Mouse (Mus musculus): ENCODE measurements at regions not wholly inside any gene's neighbourhood (a gene's known extent, or its start where the extent isn't known, plus 50 kb on each side); places are given as distances from the start of the nearest gene placed in this dataset.

DNA sequence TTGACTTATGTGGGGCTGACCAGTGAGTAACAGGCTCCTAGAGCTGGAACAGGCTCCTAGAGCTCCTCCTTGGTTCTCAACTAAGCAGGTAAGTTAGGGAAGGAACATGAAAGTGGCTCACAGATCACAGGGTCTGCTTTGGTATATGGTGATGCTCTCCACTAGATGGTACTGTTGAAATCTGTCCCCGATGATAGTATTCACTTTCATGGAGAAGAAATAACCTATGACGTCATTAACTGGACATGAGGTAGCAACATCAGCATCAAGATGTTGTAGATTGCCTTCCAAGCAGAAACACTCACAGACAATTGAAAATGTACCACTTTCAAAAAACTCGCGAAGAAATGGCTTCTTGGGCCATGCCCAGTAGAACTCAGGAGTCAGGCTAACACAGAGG lies 195.3 kb upstream of the Atp5g3 start:
- in situ Hi-C loops (cut with MboI, MseI), result no loop called here

DNA sequence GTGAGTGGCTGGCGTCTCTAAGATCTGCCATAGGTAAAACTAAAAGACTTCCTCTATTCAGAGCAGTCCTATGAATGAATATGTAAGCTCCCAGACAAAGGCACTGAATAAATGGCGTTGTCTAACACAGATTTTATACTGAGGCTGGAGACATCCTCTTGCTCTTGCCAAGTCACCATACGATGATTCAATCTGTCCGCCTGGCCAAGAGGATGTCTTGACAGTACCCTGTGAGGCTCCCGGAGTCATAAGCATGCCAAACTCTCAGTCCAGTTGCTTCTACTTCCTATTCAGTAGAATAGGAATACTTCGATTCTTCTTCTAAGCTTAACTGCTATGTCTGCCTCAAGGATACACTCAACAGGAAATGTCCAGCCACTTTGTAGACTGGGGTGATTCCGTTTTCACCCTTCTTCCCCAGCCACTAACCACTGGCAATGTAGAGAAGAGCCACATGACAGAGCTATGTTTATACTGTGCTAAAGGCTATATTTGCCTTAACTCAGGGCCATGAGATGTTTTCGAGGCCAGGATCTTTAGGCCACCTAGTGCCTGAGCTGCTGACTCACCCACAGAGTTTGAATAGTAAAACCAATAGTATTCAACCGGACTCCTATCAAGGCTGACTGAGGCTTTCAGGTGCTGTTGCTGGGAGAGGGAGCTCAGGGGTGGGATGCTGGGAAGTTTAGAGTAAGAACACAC lies 188.7 kb upstream of the Atp5g3 start:
- in situ Hi-C loops (cut with MboI, MseI), result no loop called here

DNA sequence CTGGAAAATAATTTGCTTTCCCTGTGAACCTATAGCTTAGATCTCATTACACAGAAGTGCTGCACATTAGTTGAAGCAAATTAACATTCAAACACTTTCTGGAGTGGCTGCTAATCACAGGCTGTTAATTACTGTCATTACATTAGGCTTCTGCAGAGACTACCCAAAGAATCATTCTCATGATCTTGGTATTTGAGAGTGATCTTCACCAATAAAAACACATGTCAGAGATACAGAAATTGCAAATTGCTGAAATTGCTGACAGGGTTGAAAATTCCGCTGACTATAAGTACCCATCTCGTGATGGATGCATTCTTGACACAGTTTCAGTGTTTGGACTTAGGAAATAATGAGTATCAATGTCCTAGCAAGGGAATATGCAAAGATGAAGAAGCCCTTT lies 185.7 kb upstream of the Atp5g3 start:
- in situ Hi-C loops (cut with MboI, MseI), result no loop called here

DNA sequence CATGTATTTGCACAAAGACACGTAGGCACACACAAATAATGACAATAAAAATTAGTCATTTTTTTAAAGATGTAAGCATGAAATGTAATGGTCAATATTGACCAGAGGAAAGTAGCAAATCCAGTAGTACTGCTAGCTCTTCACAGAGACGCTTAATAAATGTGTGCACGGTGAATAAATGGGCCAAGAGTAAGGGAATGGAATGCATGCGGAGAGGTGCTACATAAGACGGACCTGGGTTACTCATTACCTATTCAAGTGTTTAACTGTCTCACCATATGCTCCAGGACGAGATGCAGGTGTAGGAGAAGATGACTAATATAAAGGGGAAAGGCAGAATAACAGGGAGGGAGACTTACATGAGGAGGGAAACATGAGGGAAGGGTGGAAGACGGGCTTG lies 182.4 kb upstream of the Atp5g3 start:
- in situ Hi-C loops (cut with MboI, MseI), result no loop called here

DNA sequence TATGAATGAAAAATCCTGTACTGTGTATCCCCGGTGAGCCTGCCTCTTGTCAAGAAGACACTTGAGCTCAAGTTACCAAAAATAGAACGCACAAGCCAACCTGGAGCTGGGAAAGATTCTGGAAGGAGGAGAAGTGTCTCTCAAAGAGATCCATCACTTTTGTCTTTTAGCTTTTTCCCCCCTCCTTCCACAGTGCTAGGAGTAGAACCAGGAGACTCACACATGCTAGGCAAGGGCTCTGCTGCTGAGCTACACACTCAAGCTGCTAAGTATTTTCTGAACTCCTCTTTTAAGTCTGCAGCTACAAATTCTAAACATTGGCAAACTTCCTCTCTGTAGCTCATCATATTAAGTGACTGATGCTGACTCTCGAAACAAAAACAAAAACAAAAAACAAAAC lies 176.2 kb upstream of the Atp5g3 start:
- in situ Hi-C loops (cut with MboI, MseI), result no loop called here

DNA sequence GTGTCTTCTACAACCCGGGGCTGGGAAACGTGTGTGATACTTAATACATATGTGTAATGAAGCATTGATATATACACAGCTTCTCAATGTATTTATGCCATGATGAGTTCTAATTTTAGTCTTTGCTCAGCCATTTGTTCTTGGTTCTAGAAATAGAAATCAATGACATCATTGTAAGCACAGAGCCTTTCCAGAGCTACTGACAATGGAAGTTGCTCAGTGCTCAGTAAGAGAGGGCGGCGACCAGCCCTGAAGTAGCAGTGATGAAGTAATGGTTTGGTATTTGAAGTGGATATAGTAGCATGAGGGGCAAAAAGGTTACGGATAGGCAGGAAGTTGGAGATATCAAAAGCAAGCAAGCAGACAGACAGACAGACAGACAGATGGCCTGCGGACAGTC lies 173.8 kb upstream of the Atp5g3 start:
- in situ Hi-C loops (cut with MboI, MseI), result no loop called here

DNA sequence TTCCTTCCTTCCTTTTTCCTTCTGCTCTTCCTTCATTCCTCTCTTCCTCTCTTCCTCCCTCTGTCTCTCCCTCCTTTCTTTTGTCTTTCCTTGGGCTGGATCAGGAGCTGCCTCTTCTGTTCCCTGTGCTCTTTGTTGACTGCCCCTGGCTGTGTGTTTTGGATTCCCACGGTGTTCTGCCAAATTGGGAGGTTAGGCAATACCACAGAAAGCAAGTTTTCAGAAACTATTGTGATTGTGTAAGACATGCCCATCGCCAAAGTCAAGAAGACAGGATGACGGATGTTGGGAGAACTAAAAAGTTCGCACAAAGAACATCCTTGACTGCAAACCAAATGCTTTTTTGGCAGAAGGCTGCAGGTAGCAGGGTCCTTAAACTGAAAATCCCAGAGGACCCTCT lies 165.6 kb upstream of the Atp5g3 start:
- in situ Hi-C loops (cut with MboI, MseI), result no loop called here

DNA sequence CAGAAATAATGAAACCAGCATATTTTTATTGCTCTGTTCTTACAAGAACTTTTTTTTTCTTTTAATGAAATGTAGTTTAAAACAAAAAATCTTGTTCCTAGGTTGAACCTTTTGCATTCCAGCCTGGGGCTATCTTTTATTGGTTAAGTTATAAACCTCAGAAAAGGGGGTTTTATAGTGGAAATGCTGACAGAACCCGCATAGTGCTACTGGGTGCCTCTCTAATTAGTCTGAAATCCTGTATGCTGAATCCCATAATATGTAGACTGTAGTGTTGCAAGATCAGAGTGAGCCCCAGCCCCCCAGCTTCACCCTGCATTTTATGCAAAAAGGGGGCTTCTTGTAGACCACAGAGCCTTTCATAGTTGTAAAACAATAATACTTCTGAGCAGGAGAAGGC lies 164.4 kb upstream of the Atp5g3 start:
- in situ Hi-C loops (cut with MboI, MseI), result no loop called here

DNA sequence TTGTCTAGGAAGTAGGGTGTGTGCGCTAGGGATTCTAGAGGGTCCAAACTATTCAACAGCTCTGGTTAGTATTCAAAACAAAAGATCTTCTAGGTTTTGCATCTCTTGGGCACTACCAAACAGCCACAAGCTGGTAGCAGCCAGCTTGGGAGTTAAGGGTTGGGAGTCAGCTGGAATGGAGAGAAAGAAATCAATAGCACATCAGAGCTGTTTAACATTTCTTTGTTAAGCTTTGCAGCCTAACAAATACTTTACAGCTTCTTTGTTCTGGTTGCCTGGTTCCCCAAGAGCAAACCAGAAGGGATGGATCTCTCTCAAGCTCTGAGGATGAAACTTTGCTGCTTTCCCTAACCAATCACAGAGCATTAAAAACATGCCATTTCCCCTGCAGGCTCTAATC lies 162.3 kb upstream of the Atp5g3 start:
- in situ Hi-C loops (cut with MboI, MseI), result no loop called here

DNA sequence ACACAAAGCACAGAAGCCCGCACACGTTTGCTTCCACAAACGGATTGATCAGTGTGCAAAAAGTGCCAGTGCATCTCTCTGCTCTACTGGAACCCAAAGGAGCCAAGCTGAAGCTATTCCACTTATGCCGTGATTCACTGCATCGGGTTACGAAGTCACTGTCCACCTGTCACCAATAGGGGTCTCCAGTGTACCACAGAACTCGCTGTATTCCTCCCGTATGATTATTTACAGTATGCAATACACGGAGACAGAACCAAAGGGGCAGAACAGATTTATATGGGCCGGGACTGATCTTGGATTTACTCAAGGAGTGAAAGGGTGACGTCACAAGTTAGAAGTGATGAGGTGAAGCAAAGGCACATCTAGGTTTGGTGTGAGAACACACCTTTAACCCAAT lies 155.5 kb upstream of the Atp5g3 start:
- in situ Hi-C loops (cut with MboI, MseI), result loop anchor here (5.0 to 10.0 kb wide), 2 partner anchors 591 to 918 kb away; partner anchors contain the start of gene Evx2

DNA sequence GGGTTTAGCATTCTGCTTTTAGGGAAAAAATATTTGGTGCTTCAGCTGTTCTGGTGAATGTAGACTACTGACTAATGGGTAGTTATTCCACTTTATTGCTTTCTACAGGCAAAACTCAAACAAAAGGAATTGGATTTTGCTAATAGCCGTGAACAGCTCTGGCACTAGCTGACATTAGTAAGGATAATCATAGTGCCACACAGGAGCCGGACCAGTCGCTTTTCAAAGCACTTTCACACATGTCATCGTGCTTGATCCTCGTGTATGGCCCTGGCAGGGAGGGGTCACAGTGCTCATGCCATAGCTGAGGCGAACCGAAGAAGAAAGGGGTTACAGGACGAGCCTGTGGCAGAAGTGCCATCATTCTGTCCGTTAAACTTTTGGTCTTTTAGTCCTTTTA lies 153.2 kb upstream of the Atp5g3 start:
- in situ Hi-C loops (cut with MboI, MseI), result loop anchor here (10.0 kb wide), 1 partner anchor 920 kb away; no protein-coding TSS in a partner anchor

DNA sequence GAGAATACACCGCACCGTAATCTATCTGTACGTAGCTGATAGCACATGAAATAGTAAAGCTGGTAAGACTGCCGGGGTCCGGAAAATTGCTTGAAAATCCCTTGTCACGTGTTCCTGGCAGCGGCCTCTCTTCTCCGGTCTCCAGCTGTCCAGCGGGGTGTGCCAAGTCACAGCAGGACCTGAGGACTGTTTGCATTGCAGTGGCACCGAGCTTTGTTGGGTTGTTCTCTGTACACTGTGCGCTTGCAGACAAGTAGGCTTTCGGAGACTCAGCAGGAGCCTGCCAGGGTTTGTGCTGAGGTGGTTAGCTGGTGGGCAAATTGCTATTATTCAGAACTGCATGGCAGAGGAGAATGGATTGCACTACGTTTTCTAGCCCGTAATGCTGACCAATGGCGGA lies 152.7 kb upstream of the Atp5g3 start:
- in situ Hi-C loops (cut with MboI, MseI), result loop anchor here (10.0 kb wide), 1 partner anchor 921 kb away; no protein-coding TSS in a partner anchor

DNA sequence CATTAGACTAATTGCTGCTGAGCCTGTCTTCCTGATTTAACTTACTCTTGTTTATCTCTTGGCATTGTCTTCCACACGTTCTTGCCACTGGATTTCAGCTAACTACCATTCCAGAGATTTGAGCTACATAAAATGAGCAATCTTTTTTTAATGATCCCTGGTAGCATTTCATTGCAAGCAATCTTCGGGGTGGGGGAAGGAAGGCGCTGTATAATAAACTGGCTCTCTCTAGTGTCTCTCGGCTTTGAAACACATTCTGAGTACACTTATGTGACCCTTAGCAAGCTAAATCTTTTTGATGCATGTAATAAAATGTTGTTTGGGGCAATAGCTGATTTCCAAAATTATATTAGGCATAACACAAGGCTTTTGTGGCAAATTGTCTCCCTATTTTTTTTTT lies 152.2 kb upstream of the Atp5g3 start:
- in situ Hi-C loops (cut with MboI, MseI), result loop anchor here (10.0 kb wide), 1 partner anchor 921 kb away; no protein-coding TSS in a partner anchor

DNA sequence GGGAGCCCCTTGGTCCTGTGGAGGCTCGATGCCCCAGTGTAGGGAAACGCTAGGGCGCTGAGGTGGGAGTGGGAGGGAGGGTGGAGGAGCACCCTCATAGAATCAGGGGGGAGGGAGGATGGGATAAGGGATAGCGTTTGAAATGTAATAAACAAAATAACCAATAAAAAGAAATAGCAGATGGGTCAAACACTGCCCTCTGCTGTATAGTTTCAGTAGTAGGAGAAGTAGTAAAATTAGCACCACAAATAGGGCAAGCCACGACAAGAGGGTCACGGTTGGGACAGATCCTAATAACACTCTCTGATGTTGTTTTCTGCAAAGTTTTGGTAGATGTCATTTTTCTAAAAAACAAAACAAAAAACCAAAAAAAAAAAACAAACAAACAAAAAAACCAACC lies 131.3 kb upstream of the Atp5g3 start:
- in situ Hi-C loops (cut with MboI, MseI), result no loop called here

DNA sequence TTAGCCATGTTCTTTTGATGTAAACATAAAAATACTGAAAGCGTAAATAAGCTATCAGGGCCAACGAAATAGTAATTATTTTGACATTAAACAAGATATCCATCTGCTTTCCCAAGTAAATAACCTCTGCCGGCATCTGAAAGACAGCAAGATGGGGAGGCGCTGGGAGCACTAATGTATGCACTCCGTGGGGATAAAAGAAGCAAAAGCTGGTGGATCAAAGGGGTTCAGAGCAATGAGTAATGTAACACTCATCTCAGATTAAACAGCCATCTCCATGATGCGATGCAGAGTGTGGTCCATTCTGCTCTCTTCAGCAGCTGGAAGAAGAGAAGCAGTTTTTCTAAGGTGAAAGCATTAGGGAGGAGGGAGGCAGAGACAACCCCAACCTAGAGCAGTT lies 128.5 kb upstream of the Atp5g3 start:
- in situ Hi-C loops (cut with MboI, MseI), result loop anchor here (5.0 kb wide), 1 partner anchor 62 kb away; no protein-coding TSS in a partner anchor

DNA sequence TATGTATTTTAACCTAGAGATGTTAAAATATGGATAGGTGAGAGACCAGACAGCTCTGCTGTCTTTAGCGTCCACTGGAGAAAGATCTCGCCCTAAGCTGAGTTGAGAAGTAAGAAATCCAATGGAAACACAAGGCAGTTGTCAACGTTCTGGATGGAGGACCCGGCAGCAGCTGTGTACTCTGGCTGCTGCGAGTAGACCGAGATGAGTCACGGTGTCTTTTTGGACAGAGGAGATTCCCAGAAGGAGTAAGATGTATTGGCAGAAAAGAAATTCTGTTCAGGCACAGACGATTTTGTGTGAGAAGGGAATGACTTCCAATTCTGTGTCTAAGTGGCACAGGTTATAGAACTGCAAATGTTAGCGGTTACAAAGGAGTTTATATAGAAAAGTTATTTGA lies 124.9 kb upstream of the Atp5g3 start:
- in situ Hi-C loops (cut with MboI, MseI), result loop anchor here (5.0 kb wide), 1 partner anchor 59 kb away; no protein-coding TSS in a partner anchor

DNA sequence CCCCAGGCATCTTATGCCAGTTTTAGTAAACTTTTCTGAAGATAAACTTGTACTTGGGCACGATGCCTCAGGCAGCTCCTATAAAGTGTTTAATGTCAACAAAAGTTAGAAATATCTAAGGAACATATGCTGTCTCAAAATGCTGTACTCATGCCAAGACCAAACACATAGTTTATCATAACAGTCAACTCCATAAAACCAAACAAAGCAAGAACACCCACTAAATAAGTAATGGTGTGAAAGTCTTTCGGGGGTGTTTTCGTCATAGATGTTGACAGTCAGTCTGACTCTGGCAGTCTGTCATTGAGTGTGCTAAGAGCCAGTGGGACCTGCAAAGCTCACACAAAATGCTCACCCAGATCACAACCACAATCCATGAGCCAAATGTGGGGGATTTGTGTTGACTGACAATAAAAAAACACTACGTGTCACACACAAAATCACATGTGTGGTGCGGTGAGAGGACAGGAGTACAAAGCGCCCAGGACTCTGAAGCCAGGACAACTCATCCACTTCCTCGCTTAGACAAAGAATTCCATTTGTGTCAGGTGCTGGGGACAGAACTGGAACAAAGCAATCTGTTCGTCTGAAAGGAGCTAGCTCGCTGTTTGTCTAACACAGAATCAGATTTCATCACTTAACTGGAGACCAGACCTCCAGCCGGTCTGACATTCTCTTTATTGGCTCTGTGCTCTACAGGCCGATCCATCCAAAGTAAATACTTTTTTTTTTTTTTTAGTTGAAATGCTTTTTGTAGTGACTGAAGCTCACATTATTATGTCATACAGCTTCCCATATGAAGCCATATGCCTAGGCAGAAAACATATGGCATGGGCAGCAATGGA lies 121.3 kb upstream of the Atp5g3 start:
- in situ Hi-C loops (cut with MboI, MseI), result no loop called here

DNA sequence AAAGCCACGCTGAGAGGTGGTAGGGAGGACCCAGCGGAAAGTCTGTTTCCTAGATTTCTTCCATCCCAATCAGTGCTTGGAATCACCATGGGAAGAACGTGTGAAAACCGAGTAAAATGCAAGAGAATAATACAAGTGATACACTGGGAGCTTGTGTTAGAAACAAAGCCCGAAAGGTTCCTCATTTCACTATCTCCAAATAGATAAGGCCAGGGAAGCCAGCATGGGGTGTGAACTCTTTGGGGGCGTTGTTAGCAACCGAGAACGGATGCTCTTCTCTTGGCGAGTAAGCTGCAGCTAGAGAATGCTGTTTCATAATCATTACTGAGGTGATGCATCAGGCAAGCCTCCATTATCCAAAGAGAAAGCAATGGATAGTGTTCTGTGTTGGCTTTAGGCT lies 118.8 kb upstream of the Atp5g3 start:
- in situ Hi-C loops (cut with MboI, MseI), result no loop called here

DNA sequence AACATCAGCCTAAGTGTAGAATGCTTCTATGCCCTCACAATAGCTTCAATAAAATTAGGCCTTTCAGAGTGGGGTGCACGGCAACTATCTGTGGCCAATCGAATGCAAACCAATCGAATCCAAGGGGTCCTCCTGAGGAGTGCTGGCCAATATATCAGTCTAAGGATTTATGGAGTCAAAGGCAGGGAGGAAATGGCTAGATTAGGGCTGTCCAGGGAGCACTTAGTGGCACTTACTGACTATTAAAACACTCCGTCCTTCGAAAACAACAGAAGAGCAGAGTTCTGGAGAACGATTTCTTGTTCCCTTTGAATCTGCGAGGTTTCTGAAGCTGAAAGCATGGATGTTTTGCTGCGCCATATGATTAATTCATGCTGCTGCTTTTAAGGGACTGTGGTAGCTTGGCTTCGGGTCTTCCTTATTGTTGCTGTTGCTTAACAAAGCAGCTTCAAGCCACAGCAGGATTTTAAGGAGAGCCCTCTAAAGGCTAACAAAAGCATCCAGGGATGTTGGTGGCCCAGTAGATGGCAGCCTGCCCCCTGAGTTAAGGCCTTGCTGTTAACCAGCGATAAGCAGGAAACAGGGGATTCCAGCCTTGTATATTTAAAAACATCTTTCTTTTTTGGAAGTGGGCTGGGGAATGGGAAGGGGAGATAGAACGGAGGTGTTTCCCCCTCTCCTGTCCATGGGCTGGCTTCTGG lies 116.4 kb upstream of the Atp5g3 start:
- in situ Hi-C loops (cut with MboI, MseI), result no loop called here

DNA sequence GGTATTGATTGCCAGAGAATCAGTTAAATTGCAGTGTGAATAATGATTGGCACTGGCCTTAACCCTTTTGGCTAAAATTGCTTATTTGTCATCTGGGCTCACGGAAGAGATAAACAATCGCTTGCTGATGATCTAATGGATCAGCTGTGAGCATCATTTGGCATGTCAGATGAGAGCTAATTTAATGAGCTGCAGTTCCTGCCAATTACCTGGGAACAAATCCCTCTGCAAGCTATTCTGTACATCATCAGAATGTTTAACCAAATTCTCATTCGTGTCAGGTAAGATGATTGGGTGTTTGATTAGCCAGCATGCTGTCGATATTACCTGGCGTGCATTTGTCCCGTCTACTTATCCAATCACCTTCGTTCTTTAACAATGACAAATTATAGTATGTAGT lies 104.0 kb upstream of the Atp5g3 start:
- in situ Hi-C loops (cut with MboI, MseI), result no loop called here

DNA sequence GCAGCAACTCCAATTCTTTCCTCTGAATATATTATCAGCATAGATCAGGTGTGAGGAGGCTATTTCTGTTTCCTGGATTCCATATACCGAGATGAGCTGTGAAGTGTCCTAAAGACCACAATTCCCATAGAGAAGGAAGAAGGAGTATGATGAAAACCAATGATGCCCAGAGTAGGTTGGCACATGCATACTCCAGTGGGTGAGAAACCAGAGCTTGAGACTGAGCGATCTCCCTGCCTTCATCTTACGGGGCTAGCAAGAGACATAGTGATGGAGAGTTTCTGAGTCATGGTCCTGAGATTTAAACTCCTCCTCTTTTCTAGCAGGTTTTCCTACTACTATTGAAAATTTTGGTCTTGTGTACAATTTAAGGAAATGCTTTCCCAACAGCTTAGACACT lies 103.1 kb upstream of the Atp5g3 start:
- in situ Hi-C loops (cut with MboI, MseI), result no loop called here

DNA sequence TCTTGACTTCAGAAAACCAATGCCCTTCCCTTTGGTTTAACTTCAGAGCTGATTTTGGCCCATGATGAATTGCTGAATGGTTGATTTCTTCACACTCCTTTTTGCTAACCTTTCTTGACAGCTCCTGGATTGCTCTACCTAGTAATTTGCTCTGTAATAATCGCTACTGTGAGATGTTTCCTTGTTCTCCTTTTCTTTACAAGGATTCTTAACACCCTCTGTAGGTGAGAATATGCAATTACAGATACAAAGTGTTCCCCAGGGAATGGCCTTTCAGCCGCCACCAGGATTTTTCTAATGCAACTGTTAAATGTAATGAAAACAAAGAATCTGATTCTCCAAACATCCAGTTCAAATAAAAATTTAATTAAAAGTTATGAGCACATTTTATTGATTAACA lies 87.4 kb upstream of the Atp5g3 start:
- in situ Hi-C loops (cut with MboI, MseI), result no loop called here

Measured in regulatory T cell (primary cell).